In the genomic region with DNA sequence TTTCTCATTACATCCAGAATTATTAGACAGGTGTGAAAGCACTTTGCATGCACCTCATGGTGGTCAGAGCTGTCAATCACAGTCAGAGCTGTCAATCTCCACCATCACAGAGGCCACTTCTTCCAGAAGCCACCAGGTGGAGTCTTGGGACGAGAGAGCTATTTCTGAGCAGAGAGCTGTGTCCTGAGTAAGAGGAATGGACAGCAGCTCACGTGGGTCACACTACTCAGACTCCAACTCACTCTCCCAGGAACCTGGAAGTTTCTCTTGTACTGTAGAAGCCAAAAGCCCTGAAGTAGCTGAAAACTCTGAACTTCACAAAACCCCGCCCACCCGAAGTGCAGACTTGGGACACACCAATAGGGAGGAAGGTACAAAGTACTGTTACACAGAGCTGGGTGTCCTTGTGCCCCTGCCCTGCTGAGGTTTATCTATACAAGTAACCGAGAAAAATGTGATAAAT, we compare ENCODE assay signal across 8 mouse cellular contexts. TPM values are rescaled to one million over a fixed set of nuclear protein-coding genes. Genes with fewer than 3 reads are reported as not detected.
DNase-seq lines count a peak whose midpoint lies in the region; TF ChIP-seq lines count a peak whose summit lies in the region.

No protein-coding gene starts in this region.

- no peak for DNase-seq in cerebellum, adult 2 months
- DNase-seq in cerebellum, adult 18-20 months: no peak
- DNase-seq in 3T3-L1 (ENCODE audit: low read depth, low spot score): peak; percentile 71
- DNase-seq in kidney, adult 9 months: peak; percentile 94
- peak; percentile 46 for DNase-seq in lung, postnatal 36 days
- DNase-seq in thymus, postnatal 25 days: peak; percentile 58
- DNase-seq in cerebellum, adult 9-11 months: no peak

- no peaks in the 10 kb centered on the region for H3K4me1 ChIP-seq in cerebellum, adult 2 months (ENCODE audit: control insufficient read depth, insufficient read depth, low read length)
- H3K4me1 ChIP-seq in bone marrow, adult 2 months (ENCODE audit: control insufficient read depth, insufficient read depth, low read length): peaks cover 9% of the 10 kb centered on the region

- H3K27me3 ChIP-seq in cerebellum, adult 2 months (ENCODE audit: control insufficient read depth, insufficient read depth, low read length): no peaks in the 10 kb centered on the region

- TF ChIP-seq CTCF in cerebellum, adult 2 months (IDR thresholded peaks at IDR 0.05; ENCODE audit: borderline replicate concordance, insufficient read depth, low read depth, low read length): peak; percentile 40
- TF ChIP-seq CTCF in bone marrow, adult 2 months (IDR thresholded peaks at IDR 0.05; ENCODE audit: control insufficient read depth, insufficient read depth, low read length): peak; percentile 72

- H3K4me3 ChIP-seq in cerebellum, adult 2 months (replicated peaks; ENCODE audit: insufficient read depth, low read depth, low read length): no peak overlapping the region
- no peak overlapping the region for H3K4me3 ChIP-seq in bone marrow, adult 2 months (replicated peaks; ENCODE audit: control insufficient read depth, low read depth, low read length)

- 53% methylated on average over 5 of the region's 5 CpGs for WGBS in cerebellum, adult 2 months
- WGBS in bone marrow, adult 2 months: 43% methylated on average over 5 of the region's 5 CpGs

- H3K27ac ChIP-seq in cerebellum, adult 2 months (ENCODE audit: insufficient read depth, low read length): no peak overlapping the region
- no peak overlapping the region for H3K27ac ChIP-seq in bone marrow, adult 2 months (ENCODE audit: control insufficient read depth, insufficient read depth, low read depth, low read length, poor library complexity)

- no peak for TF ChIP-seq POLR2A in cerebellum, adult 2 months (IDR thresholded peaks at IDR 0.05; ENCODE audit: borderline replicate concordance, insufficient read depth, low read length)
- no peak for TF ChIP-seq POLR2A in bone marrow, adult 2 months (IDR thresholded peaks at IDR 0.05; ENCODE audit: borderline replicate concordance, control insufficient read depth, low read depth, low read length)

RNA-seq across cellular contexts. Expression of gene Bid, which starts 13.2 kb away (rescaled TPM):
- 7.6 and 7.9 TPM in 2 replicates for polyA plus RNA-seq in cerebellum, adult 2 months (2012; rRNA removed)
- 11.4 and 20.4 TPM in 2 replicates for polyA plus RNA-seq in bone marrow, adult 2 months (2011; ENCODE audit: insufficient read depth, insufficient read length, low replicate concordance, missing spikeins)

Comparison
In these comparisons a context has a peak if more than half of its experiments do, and no peak if none do; other contexts are left out.
1. DNase-seq: peak in 3T3-L1 (single experiment), kidney, adult 9 months (single experiment), lung, postnatal 36 days (single experiment) and thymus, postnatal 25 days (single experiment); none in cerebellum, adult 2 months (0 of 2), cerebellum, adult 18-20 months (0 of 2) and cerebellum, adult 9-11 months (single experiment).